Mouse (Mus musculus) CH12.LX (cell line): ENCODE data around the gene Cd59b. TPM values are rescaled to one million over a fixed set of nuclear protein-coding genes. Genes with fewer than 3 reads are reported as not detected.

ENCODE experiments used
- DNase-seq: peaks from one replicate; pipeline ENCODE4 v3.0.0-alpha.2; 2013; ENCODE audit errors: extremely low read depth
- H3K27ac ChIP-seq: 2 replicates; pipeline ENCODE4 v1.5.1; 2012; ENCODE audit warnings: low read depth, mild to moderate bottlenecking, control low read depth, moderate library complexity; ENCODE audit not compliant: insufficient read depth
- H3K27me3 ChIP-seq: replicated peaks from 2 replicates; pipeline ENCODE3; 2012; ENCODE audit warnings: inconsistent platforms
- H3K36me3 ChIP-seq, 2 experiments: replicated peaks in 1 of 2; 2 replicates each; pipeline versions ENCODE3 to v1.6.1; 2012; ENCODE audit warnings: inconsistent platforms in 1 of 2, low read length in 1 of 2, mild to moderate bottlenecking in 1 of 2, mixed read lengths in 1 of 2, moderate library complexity in 1 of 2; ENCODE audit not compliant: control insufficient read depth in 1 of 2, insufficient read depth in 1 of 2
- H3K4me1 ChIP-seq, 2 experiments: 2 replicates each; pipeline ENCODE4 v1.6.1; 2012; ENCODE audit warnings: inconsistent platforms in 1 of 2, moderate library complexity in 1 of 2; ENCODE audit not compliant: insufficient read depth in 2 of 2, control insufficient read depth in 1 of 2
- H3K4me2 ChIP-seq: 2 replicates; pipeline ENCODE4 v1.6.1; 2012; ENCODE audit warnings: low read depth, mild to moderate bottlenecking, control low read depth; ENCODE audit not compliant: poor library complexity, insufficient read depth, severe bottlenecking
- H3K4me3 ChIP-seq, 3 experiments: fragments of 150-350 bp in 1 of 3; sonication (generic) in 1 of 3; replicated peaks in 1 of 3; 2 replicates each; pipeline versions ENCODE3 to v1.5.1; 2011 to 2012; ENCODE audit warnings: low read depth in 2 of 3, low read length in 2 of 3, mild to moderate bottlenecking in 2 of 3, moderate library complexity in 2 of 3, control low read depth in 1 of 3, improper control_type of control experiment in 1 of 3, inconsistent platforms in 1 of 3, mixed read lengths in 1 of 3; ENCODE audit not compliant: poor library complexity in 1 of 3
- H3K79me2 ChIP-seq: replicated peaks from 2 replicates; pipeline ENCODE4 v1.6.1; 2012; ENCODE audit warnings: mild to moderate bottlenecking, moderate library complexity; ENCODE audit not compliant: control insufficient read depth, poor library complexity, insufficient read depth, severe bottlenecking; ENCODE audit errors: extremely low read depth
- H3K9ac ChIP-seq: 2 replicates; pipeline ENCODE4 v1.6.1; 2012; ENCODE audit warnings: low read depth, mild to moderate bottlenecking, control low read depth, moderate library complexity; ENCODE audit not compliant: insufficient read depth
- H3K9me3 ChIP-seq: replicated peaks from 2 replicates; pipeline ENCODE3; 2012; ENCODE audit warnings: low read length, inconsistent platforms, mixed read lengths
- CHD1 ChIP-seq: IDR thresholded peaks from 2 replicates; pipeline ENCODE4 v1.6.1; 2012; ENCODE audit warnings: low read depth, low read length, improper control_type of control experiment, inconsistent platforms
- E2F4 ChIP-seq: IDR thresholded peaks from 2 replicates; pipeline ENCODE4 v1.6.1; 2011; ENCODE audit warnings: low read depth, low read length, improper control_type of control experiment; ENCODE audit not compliant: insufficient replicate concordance
- ELF1 ChIP-seq: IDR thresholded peaks from 2 replicates; pipeline ENCODE4 v1.6.1; 2014; ENCODE audit warnings: low read depth, mild to moderate bottlenecking, inconsistent platforms, low read length, improper control_type of control experiment
- EP300 ChIP-seq: IDR thresholded peaks from 2 replicates; pipeline ENCODE4 v1.6.1; 2011; ENCODE audit warnings: low read length, improper control_type of control experiment
- ETS1 ChIP-seq: conservative IDR thresholded peaks from 2 replicates; pipeline ENCODE4 v1.6.1; 2012; ENCODE audit warnings: low read depth, mild to moderate bottlenecking, inconsistent platforms, low read length, improper control_type of control experiment, moderate library complexity
- GABPA ChIP-seq: IDR thresholded peaks from 2 replicates; pipeline ENCODE4 v1.6.1; 2012; ENCODE audit warnings: low read depth, low read length, improper control_type of control experiment, inconsistent platforms; ENCODE audit not compliant: insufficient replicate concordance
- IRF4 ChIP-seq: IDR thresholded peaks from 2 replicates; pipeline ENCODE4 v1.6.1; 2014; ENCODE audit warnings: low read depth, mild to moderate bottlenecking, inconsistent platforms, low read length, improper control_type of control experiment
- JUN ChIP-seq: IDR thresholded peaks from 2 replicates; pipeline ENCODE4 v1.6.1; 2011; ENCODE audit warnings: low read depth, mild to moderate bottlenecking, low read length, improper control_type of control experiment, moderate library complexity; ENCODE audit not compliant: insufficient read depth
- MAFK ChIP-seq: IDR thresholded peaks from 2 replicates; pipeline ENCODE4 v1.6.1; 2011; ENCODE audit warnings: low read length, improper control_type of control experiment; ENCODE audit not compliant: insufficient replicate concordance
- MAZ ChIP-seq: IDR thresholded peaks from 2 replicates; pipeline ENCODE4 v1.6.1; 2012; ENCODE audit warnings: low read depth, mild to moderate bottlenecking, inconsistent platforms, low read length, improper control_type of control experiment, moderate library complexity
- MEF2A ChIP-seq: IDR thresholded peaks from 2 replicates; pipeline ENCODE4 v1.6.1; 2014; ENCODE audit warnings: low read depth, mild to moderate bottlenecking, inconsistent platforms, low read length, improper control_type of control experiment, borderline replicate concordance
- MXI1 ChIP-seq: IDR thresholded peaks from 2 replicates; pipeline ENCODE4 v1.6.1; 2011; ENCODE audit warnings: mild to moderate bottlenecking, low read depth, low read length, improper control_type of control experiment
- MYC ChIP-seq: IDR thresholded peaks from 2 replicates; pipeline ENCODE4 v1.6.1; 2011; ENCODE audit warnings: low read depth, mild to moderate bottlenecking, improper control_type of control experiment, low read length
- NRF1 ChIP-seq: IDR thresholded peaks from 2 replicates; pipeline ENCODE4 v1.6.1; 2014; ENCODE audit warnings: low read depth, mild to moderate bottlenecking, inconsistent platforms, low read length, improper control_type of control experiment, moderate library complexity
- POLR2AphosphoS2 ChIP-seq: IDR thresholded peaks from 2 replicates; pipeline ENCODE4 v1.6.1; 2011; ENCODE audit warnings: low read depth, low read length, improper control_type of control experiment
- RAD21 ChIP-seq: IDR thresholded peaks from 2 replicates; pipeline ENCODE4 v1.6.1; 2011; ENCODE audit warnings: low read depth, mild to moderate bottlenecking, low read length, improper control_type of control experiment, moderate library complexity
- RCOR1 ChIP-seq: conservative IDR thresholded peaks from 2 replicates; pipeline ENCODE4 v1.6.1; 2012; ENCODE audit warnings: low read depth, mild to moderate bottlenecking, inconsistent platforms, low read length, improper control_type of control experiment
- SIN3A ChIP-seq: IDR thresholded peaks from 2 replicates; pipeline ENCODE4 v1.6.1; 2012; ENCODE audit warnings: low read length, improper control_type of control experiment, inconsistent platforms
- TCF12 ChIP-seq: IDR thresholded peaks from 2 replicates; pipeline ENCODE4 v1.6.1; 2014; ENCODE audit warnings: low read depth, mild to moderate bottlenecking, inconsistent platforms, low read length, improper control_type of control experiment
- UBTF ChIP-seq: IDR thresholded peaks from 2 replicates; pipeline ENCODE4 v1.6.1; 2012; ENCODE audit warnings: low read depth, mild to moderate bottlenecking, inconsistent platforms, low read length, improper control_type of control experiment, moderate library complexity
- dilution Hi-C: fragments of 300-500 bp; cut with MboI; formaldehyde crosslinking; loops from 2 replicates; pipeline ENCODE4 v1.14.3; 2020; ENCODE audit warnings: low sequenced_read_pairs; ENCODE audit not compliant: extremely low pct_unique_long_range_greater_than_20kb, extremely low pct_ligation_motif_present
- in situ Hi-C: fragments of 300-500 bp; cut with MboI; formaldehyde crosslinking; loops from 3 replicates; pipeline ENCODE4 v1.14.3; 2019; ENCODE audit warnings: low sequenced_read_pairs, low pct_ligation_motif_present, low pct_unique_long_range_greater_than_20kb, mixed read lengths
- polyA plus RNA-seq: library from polyadenylated mRNA; unstranded; fragments of >175 nt; gene quantifications from 2 replicates; pipeline ENCODE4 v1.2.1, GENCODE M21; 2012; ENCODE audit warnings: low read depth; ENCODE audit not compliant: insufficient read length
- total RNA-seq, 2 experiments: library from RNA; depleted of rRNA; stranded (reverse); fragments of 300-350 nt in 1 of 2; fragments of >200 nt in 1 of 2; gene quantifications; 2 replicates each; pipeline ENCODE4 v1.2.3; 2012 to 2014

Gene Cd59b
- total and polyA plus RNA-seq, 3 experiments: 0.25 to 2.1 (median 0.80) TPM

DNA sequence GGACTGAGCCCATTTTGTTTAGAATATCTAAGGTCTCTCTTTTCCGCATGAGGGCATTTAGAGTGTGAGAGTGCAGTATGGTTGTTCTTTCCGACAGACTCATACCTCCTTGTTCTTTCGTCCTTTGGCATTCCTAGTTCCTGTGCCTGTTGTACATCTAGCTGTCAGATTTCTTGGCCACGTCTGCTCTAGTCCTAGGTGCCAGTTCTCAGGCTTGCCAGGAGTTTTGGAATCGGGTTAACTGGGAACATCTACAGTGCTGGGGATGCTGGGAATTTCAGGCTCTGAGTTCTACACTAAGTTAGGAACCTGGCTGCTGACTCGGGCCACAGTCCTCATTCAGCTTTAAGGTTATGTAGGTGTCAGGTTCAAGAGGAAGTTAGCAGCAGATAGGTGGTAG, 34.1 kb upstream of the Cd59b start:
- Histone ChIP-seq H3K79me2 (no peaks in the 10 kb centered on the region), H3K4me2 (no peak overlapping the region), H3K4me3 (no peak overlapping the region), H3K4me1 (peaks cover under 1 to 17% of the 10 kb centered on the region in 2 experiments; a peak in 2 of 4 replicates), H3K36me3 (peaks cover 17 to 78% of the 10 kb centered on the region in 2 experiments), H3K9ac (no peak overlapping the region), H3K27me3 (no peaks in the 10 kb centered on the region), H3K27ac (no peak overlapping the region), H3K9me3 (no peaks in the 10 kb centered on the region)
- TF ChIP-seq MEF2A (no peak), RAD21 (no peak), MAZ (no peak), ETS1 (no peak), EP300 (no peak), UBTF (no peak), MXI1 (no peak), RCOR1 (no peak), CHD1 (no peak), JUN (no peak), ELF1 (no peak)
- in situ Hi-C loops (loop anchor here (25.0 kb wide), 1 partner anchor 552 kb away; the partner anchor contains the start of gene Cstf3), dilution Hi-C loops (no loop called here)
- no peak for DNase-seq

- Histone ChIP-seq H3K79me2 (no peaks in the 10 kb centered on the region), H3K4me2 (no peak overlapping the region), H3K36me3 (peaks cover 18 to 77% of the 10 kb centered on the region in 2 experiments), H3K9me3 (no peaks in the 10 kb centered on the region), H3K4me3 (no peak overlapping the region), H3K4me1 (peaks cover 2 to 18% of the 10 kb centered on the region in 2 experiments; a peak in 2 of 4 replicates), H3K27me3 (no peaks in the 10 kb centered on the region), H3K27ac (no peak overlapping the region), H3K9ac (no peak overlapping the region)
- dilution Hi-C loops: no loop called here
- DNase-seq: no peak
- in situ Hi-C loops: loop anchor here (25.0 kb wide), 1 partner anchor 551 kb away; the partner anchor contains the start of gene Cstf3
- no peak for TF ChIP-seq MYC
- TF ChIP-seq IRF4: no peak
- TF ChIP-seq TCF12: no peak
- TF ChIP-seq MAFK: no peak
- TF ChIP-seq POLR2AphosphoS2: no peak
- no peak for TF ChIP-seq CHD1
- no peak for TF ChIP-seq E2F4
- TF ChIP-seq SIN3A: no peak
- TF ChIP-seq GABPA: no peak
- no peak for TF ChIP-seq NRF1
Observed at GRCm38 (mm10) chr2:104036316-104036715, 33.3 kb upstream of the Cd59b start.
